ENCODE assay signal across 11 mouse cellular contexts in genomic region chr2:31169001-31169400, GRCm38 (mm10). TPM values are rescaled to one million over a fixed set of nuclear protein-coding genes. Genes with fewer than 3 reads are reported as not detected.
DNase-seq lines count a peak whose midpoint lies in the region; ATAC-seq and TF ChIP-seq lines count a peak whose summit lies in the region.
"Had no signal": no experiment of that assay in that cellular context is flagged by ENCODE, and none has a peak within 500 bp of the region (broad histone marks: within the 10 kb centered on the region; RNA-seq: fewer than 3 reads in every experiment).

No protein-coding gene starts in this region.

- H3K4me2 ChIP-seq in heart, embryonic 15.5 days: no peak overlapping the region
- no peak overlapping the region for H3K4me2 ChIP-seq in kidney, postnatal 0 days (ENCODE audit: low read length)
- H3K4me2 ChIP-seq: neural tube, embryonic 13.5 days had no signal

- H3K4me1 ChIP-seq in heart, embryonic 15.5 days (replicated peaks): peaks cover 21% of the 10 kb centered on the region
- peaks cover 8% of the 10 kb centered on the region for H3K4me1 ChIP-seq in kidney, postnatal 0 days (replicated peaks; ENCODE audit: insufficient read depth, low read length)
- H3K4me1 ChIP-seq in cerebellum, adult 2 months (ENCODE audit: control insufficient read depth, insufficient read depth, low read length): peaks cover 18% of the 10 kb centered on the region

- H3K9me3 ChIP-seq in heart, embryonic 15.5 days (replicated peaks): no peaks in the 10 kb centered on the region
- H3K9me3 ChIP-seq in kidney, postnatal 0 days (replicated peaks; ENCODE audit: low read length): no peaks in the 10 kb centered on the region
- H3K9me3 ChIP-seq: G1E; neural tube, embryonic 13.5 days had no signal

- TF ChIP-seq CTCF in kidney, postnatal 0 days (IDR thresholded peaks at IDR 0.05; ENCODE audit: low read depth): no peak
- no peak for TF ChIP-seq CTCF in cerebellum, adult 2 months (IDR thresholded peaks at IDR 0.05; ENCODE audit: borderline replicate concordance, insufficient read depth, low read depth, low read length)

- peak; percentile 42 for DNase-seq in ES-CJ7 (ENCODE audit: low read depth, low spot score)
- DNase-seq in adrenal gland, adult 8-10 months: peak; percentile 76
- peak; percentile 37 for DNase-seq in kidney, postnatal 0 days (ENCODE audit: low spot score)
- no peak for DNase-seq in thymus, postnatal 14 days
- no peak for DNase-seq in frontal cortex, adult 2 months (ENCODE audit: extremely low spot score in 1 of 2, low spot score in 1 of 2)
- DNase-seq in spleen, adult 18-20 months: no peak
- no peak for DNase-seq in cerebellum, adult 2 months

- no peak overlapping the region for H3K4me3 ChIP-seq in heart, embryonic 15.5 days
- H3K4me3 ChIP-seq in kidney, postnatal 0 days (replicated peaks; ENCODE audit: low read depth, low read length): no peak overlapping the region
- H3K4me3 ChIP-seq in cerebellum, adult 2 months (replicated peaks; ENCODE audit: insufficient read depth, low read depth, low read length): no peak overlapping the region
- H3K4me3 ChIP-seq: neural tube, embryonic 13.5 days had no signal

- H3K27me3 ChIP-seq in heart, embryonic 15.5 days: no peaks in the 10 kb centered on the region
- no peaks in the 10 kb centered on the region for H3K27me3 ChIP-seq in kidney, postnatal 0 days (ENCODE audit: insufficient read depth, low read length)
- no peaks in the 10 kb centered on the region for H3K27me3 ChIP-seq in cerebellum, adult 2 months (ENCODE audit: control insufficient read depth, insufficient read depth, low read length)
- H3K27me3 ChIP-seq: neural tube, embryonic 13.5 days had no signal

- H3K36me3 ChIP-seq in heart, embryonic 15.5 days: peaks cover 58% of the 10 kb centered on the region
- peaks cover 40% of the 10 kb centered on the region for H3K36me3 ChIP-seq in kidney, postnatal 0 days (ENCODE audit: insufficient read depth, low read length)

- peak; percentile 58 for ATAC-seq in heart, embryonic 15.5 days (replicated peaks; ENCODE audit: insufficient number of reproducible peaks, insufficient read depth, low FRiP score, low read depth)
- ATAC-seq in kidney, postnatal 0 days (replicated peaks; ENCODE audit: low FRiP score, low read depth): no peak
- ATAC-seq: forebrain, embryonic 14.5 days had no signal

- H3K9ac ChIP-seq in heart, embryonic 15.5 days: no peak overlapping the region
- no peak overlapping the region for H3K9ac ChIP-seq in kidney, postnatal 0 days (ENCODE audit: low read depth, low read length)
- H3K9ac ChIP-seq: neural tube, embryonic 13.5 days had no signal

- H3K27ac ChIP-seq in heart, embryonic 15.5 days: no peak overlapping the region
- H3K27ac ChIP-seq in kidney, postnatal 0 days: no peak overlapping the region
- H3K27ac ChIP-seq in cerebellum, adult 2 months (ENCODE audit: insufficient read depth, low read length): no peak overlapping the region
- H3K27ac ChIP-seq: neural tube, embryonic 13.5 days had no signal

- TF ChIP-seq POLR2A in cerebellum, adult 2 months (IDR thresholded peaks at IDR 0.05; ENCODE audit: borderline replicate concordance, insufficient read depth, low read length): no peak

- WGBS in heart, embryonic 15.5 days: 72% methylated on average over 10 of the region's 10 CpGs
- 66% methylated on average over 10 of the region's 10 CpGs for WGBS in kidney, postnatal 0 days
- WGBS in cerebellum, adult 2 months: 60% methylated on average over 10 of the region's 10 CpGs

RNA-seq across cellular contexts. Expression of gene Gpr107, which starts 16.9 kb away (rescaled TPM):
- 10 to 100 TPM; 61.9 to 93.4 (median 75.7) TPM for total RNA-seq in adrenal gland, adult 8-10 months (2022)
- polyA plus RNA-seq in heart, embryonic 15.5 days (2015; fragmentation: Nextera tagmentation; extraction: Ambion mirVana): 26.4 and 31.0 TPM in 2 replicates
- 30.7 and 32.3 TPM in 2 replicates for polyA plus RNA-seq in kidney, postnatal 0 days (2015; fragmentation: Nextera tagmentation; extraction: Ambion mirVana)
- 28.0 and 30.4 TPM in 2 replicates for polyA plus RNA-seq in frontal cortex, adult 2 months (2012; rRNA removed)
- polyA plus RNA-seq in cerebellum, adult 2 months (2012; rRNA removed): 30.0 and 33.9 TPM in 2 replicates

RNA-seq across cellular contexts. Expression of gene Fnbp1, which starts 27.2 kb away (rescaled TPM):
- 10 to 100 TPM; 45.9 to 89.0 (median 70.6) TPM for total RNA-seq in adrenal gland, adult 8-10 months (2022)
- polyA plus RNA-seq in heart, embryonic 15.5 days (2015; fragmentation: Nextera tagmentation; extraction: Ambion mirVana): 16.0 and 21.8 TPM in 2 replicates
- polyA plus RNA-seq in kidney, postnatal 0 days (2015; fragmentation: Nextera tagmentation; extraction: Ambion mirVana): 12.3 and 14.0 TPM in 2 replicates
- 95.9 and 101 TPM in 2 replicates for polyA plus RNA-seq in frontal cortex, adult 2 months (2012; rRNA removed)
- 310 and 320 TPM in 2 replicates for polyA plus RNA-seq in cerebellum, adult 2 months (2012; rRNA removed)

Comparison
In these comparisons a context has a peak if more than half of its experiments do, and no peak if none do; other contexts are left out.
1. DNase-seq: peak in ES-CJ7 (single experiment), adrenal gland, adult 8-10 months (single experiment) and kidney, postnatal 0 days (single experiment); none in thymus, postnatal 14 days (single experiment), frontal cortex, adult 2 months (0 of 2), spleen, adult 18-20 months (0 of 2) and cerebellum, adult 2 months (0 of 2).